Mouse (Mus musculus) spleen, postnatal 10 days (tissue): ENCODE measurements at regions not wholly inside any gene's neighbourhood (a gene's known extent, or its start where the extent isn't known, plus 50 kb on each side); places are given as distances from the start of the nearest gene placed in this dataset.
"Not testable (repeated sequence)": the region's sequence is repeated elsewhere in the genome, so short reads cannot be mapped to it uniquely, and the experiment has no call there.

Source experiments
- DNase-seq, 2 experiments: peaks; one replicate each; pipeline ENCODE4 v3.0.0; 2021 to 2022; ENCODE audit warnings: low spot score in 2 of 2

- DNase-seq, result no peak
Measured at GRCm38 (mm10) chr3:60798862-60799261, 203.7 kb upstream of the P2ry1 start.

DNA sequence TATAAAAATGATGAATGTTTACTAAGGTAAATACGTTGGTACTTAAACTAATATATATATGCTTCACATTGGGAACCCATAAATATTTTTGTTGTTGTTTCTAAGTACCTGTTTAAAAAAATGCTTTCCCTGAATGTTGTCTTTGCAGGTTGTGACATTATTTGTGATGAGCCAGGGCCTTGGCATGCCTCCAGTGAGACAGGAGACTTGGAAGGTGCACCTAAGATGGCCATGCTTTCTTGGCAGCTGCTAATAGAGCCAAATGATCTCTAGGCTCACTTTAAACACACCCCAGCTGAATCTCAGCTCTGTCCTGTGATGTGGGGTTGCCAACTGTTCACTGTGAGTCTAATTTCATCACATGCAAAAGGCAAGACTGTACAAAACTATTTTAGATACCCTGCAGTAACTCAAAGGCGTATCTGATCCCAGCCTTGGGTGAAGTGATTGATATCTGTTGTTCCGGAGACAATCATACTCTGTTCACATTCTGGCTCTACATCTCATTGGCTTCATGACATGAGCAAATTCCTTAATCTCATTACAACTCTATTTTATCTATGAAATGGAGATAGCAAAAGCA lies 197.8 kb upstream of the P2ry1 start:
- DNase-seq, result no peak

DNA sequence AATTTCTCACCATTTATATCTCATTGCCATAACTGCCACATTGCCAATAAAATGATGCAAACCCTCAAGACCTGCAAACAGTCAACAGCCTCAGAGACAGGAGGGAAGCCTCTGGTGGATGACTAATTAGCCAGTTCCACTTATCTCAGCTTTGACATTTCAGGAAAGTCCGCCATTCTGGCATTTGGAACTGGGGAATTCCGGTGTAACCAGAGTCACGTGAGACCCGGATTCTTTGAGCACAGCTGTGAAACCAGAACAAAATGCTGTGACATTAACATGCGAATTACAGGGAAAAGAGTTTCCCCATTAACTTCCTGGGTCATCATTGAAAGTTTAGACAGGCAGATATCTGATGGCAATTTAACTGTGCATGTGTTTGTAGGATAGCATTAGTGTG lies 190.7 kb upstream of the P2ry1 start:
- no peak for DNase-seq

DNA sequence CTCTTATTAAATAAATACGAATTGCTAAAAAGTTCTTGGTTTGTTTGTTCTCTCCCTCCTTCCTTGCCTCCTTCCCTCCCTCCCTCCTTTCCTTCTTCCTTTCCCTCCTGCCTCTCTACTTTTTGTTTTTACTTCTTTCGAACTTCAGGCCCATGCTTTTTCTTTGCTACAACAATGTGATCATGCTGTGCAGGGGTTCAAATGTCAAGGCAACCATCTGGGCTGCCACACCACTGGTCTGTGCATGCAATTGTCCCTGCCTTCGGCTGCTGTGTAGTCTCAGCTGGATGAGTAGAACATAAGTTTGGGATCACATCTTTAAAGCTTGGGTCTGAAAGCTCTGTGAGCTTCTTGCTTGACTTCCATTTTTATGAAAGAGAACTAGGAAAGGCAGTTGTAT lies 189.1 kb upstream of the P2ry1 start:
- DNase-seq, result no peak

DNA sequence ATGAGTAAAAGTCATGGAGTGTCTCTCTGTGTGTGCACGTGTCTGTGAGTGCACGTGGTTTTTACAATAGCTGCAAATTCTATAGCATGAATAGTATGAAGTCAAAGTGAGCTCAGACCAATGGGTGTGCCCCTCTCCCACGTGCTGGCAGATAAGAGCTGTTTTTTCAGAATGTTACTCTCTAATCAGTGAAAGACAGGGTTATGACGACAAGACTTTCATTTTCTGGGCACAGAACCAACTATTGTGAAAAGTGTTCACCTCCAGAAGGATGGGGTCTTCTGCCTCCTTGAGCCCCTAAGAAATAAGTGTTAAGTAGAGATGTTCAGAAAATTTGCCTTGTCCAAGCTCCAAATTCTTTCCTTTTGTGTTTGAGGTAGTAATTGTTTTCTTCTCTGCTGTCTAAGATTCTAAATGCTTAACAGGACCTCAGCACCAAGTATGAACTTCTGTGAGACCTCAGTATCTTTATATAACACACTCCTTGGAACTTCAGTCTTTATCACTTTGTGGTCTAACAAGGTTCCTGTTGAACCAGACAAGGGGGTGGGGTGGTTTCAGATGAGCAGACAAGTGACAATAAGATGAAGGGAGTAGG lies 182.8 kb upstream of the P2ry1 start:
- peak in 1 of 2 experiments; percentile 52 for DNase-seq

DNA sequence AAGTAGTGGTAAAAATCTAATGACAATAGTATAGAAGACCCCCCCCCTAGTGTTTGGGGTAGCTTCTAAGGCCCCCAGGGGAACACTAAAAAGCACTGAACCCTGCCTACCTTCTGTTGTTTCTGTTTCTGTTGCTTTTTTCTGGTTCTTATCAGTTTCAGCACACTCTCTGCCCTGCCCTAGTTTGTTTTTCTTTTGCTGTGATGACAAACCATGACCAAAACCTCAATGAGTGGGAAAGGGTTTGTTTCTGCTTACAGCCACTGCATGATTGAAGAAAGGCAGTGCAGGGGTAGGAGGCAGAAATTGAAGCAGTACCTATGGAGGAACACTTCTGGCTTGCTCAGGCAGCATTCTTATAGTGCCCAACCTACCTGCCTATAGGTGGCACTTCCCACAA lies 181.1 kb upstream of the P2ry1 start:
- DNase-seq, result no peak

DNA sequence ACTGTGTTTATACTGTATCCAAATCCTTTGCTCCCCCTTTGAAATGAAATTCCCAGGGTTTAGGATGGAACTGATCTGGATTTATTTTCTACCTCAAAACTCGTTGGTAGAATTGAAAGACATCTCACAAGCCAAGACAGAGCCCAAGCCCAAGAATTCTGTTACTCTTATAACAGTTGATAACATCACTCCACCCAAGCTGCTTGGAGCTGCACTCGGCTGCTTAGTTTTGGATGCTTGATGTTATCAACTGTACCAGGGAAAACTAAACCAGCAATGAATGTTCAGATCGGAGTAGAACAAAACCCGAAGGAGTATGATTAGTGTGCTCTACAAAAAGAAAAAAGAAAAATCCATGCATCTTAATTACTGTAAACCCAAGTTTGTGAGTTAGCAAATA lies 175.8 kb upstream of the P2ry1 start:
- DNase-seq, result no peak

GRCm38 (mm10) chr3:60832385-60832784 lies 170.2 kb upstream of the P2ry1 start:
- peak in 1 of 2 experiments; percentile 51 for DNase-seq

- no peak for DNase-seq
Measured at GRCm38 (mm10) chr3:60841895-60842294, 160.7 kb upstream of the P2ry1 start.

DNA sequence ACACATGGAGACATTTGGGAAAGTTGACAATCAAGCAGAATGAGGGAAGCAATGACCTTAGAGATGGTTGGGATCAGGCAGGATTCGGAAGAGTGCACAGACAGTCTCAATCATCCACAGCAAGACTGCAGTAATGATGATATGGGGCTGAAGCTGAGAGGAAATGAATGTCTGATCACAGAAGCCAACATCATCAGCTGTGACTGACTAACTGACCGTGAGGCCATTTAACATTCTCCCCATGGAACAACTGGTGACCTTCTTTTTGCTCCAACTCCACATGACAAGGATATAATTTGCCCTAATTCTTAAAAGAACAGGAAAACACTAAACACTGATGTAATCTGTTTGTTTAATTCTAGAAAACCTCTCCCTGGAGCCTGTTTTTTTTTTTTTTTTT lies 157.3 kb upstream of the P2ry1 start:
- DNase-seq, result no peak

DNA sequence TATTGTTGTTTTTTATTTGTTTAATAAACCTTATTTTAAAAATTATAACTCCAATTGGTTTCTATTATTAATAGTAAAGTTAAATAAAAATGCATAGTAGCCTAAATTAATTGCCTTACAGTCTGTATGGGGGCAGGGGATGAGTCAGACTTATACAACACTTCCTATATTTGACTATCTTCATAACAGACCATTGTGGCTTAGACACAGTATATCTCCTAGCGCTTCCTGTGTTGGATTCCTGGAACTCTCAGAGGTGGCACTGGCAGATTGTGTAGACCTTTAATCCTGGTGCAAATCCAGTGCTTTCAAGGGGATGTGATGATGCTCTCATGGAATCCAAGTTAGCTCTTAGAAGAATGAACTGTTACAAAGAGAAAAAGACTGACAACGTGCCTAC lies 154.2 kb upstream of the P2ry1 start:
- DNase-seq, result no peak

DNA sequence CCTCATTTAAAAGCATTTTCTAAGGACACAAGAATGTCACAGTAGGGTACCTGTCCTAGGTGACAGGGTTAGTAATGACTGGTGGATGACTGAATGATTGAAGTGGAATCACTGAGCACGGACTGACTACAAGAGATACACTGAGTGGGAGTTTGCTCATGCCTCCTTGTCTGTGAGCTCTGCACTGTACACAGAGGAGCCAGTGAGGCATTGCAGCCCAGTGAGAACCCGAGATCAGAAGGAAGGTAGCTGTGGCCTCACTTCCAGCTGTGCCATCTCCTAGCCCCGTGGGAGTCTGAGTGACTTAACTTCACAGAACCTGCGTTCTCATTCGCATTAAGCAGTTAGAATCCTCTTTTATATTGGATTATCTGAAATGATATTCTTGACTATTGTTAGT lies 148.8 kb upstream of the P2ry1 start:
- DNase-seq, result no peak

DNA sequence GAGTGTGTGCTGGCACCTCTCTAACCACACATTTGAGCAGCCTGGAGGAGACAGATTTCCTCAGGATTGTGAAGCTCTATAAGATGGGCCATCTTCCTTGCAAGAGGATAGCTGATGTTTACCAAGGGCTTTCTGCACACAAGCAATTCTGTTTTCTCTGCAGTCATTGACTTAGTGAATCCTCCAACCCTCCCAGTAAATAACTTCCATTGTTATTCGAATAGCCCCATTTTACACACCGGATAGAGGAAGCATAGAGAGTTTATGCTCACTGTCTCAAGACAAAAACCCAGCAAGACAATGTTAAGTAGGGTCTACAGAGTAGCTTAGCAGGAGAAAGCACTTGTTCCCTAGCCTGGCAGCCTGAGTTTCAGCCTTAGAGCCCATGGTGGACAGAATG lies 146.9 kb upstream of the P2ry1 start:
- DNase-seq, result no peak

GRCm38 (mm10) chr3:60858474-60859118 lies 144.0 kb upstream of the P2ry1 start:
- DNase-seq, result no peak

DNA sequence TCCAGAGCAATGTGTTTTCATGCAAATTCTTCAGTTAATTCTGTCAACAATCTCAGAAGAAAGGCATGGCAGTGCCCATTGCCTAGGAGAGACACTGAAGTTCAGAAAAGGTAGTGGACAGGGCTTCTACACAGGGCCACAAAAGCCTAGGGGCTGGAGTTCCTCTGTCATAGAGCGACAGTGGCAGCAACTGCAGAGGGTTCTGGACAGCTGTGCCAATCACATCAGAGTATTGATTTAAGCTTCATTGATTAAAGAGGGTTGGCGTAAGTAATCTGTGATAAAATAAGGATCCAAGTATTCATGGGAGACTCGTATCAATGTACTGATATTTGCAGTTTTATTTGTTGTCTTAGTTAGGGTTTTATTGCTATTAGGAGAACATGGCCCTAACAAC lies 143.5 kb upstream of the P2ry1 start:
- DNase-seq, result no peak

GRCm38 (mm10) chr3:60876858-60877257 lies 125.7 kb upstream of the P2ry1 start:
- not testable (repeated sequence) for DNase-seq

GRCm38 (mm10) chr3:60878880-60879279 lies 123.7 kb upstream of the P2ry1 start:
- no peak for DNase-seq

- no peak for DNase-seq
Measured at GRCm38 (mm10) chr3:60884027-60884426, 118.6 kb upstream of the P2ry1 start.

DNA sequence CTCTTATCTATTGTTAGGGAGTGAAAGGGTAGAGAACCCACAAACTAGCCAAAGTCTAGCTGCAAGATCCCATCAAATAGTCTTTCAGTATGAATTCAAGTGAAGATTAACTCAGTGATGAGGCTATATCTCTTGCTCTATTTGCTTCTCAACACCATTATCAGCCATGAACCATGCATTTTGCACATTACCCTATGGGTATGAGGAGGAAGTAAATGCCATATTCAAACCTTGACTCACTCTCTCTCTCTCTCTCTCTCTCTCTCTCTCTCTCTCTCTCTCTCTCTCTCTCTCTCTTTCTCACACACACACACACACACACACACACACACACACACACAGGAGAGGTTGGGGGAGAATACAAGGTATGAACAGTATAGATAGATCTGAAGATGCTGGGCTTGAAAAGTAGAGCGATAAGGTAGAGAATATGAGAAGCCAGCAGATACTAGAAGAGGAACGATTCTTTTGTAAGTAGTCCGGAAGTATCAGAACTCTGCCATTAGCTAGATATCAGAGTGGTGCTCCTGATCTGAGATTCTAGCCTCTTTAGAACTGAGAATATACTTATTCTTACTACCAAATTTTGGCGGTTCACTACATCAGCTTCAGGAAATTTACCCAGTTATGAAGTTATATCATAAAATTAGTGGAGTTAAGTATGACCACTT lies 113.3 kb upstream of the P2ry1 start:
- no peak for DNase-seq

DNA sequence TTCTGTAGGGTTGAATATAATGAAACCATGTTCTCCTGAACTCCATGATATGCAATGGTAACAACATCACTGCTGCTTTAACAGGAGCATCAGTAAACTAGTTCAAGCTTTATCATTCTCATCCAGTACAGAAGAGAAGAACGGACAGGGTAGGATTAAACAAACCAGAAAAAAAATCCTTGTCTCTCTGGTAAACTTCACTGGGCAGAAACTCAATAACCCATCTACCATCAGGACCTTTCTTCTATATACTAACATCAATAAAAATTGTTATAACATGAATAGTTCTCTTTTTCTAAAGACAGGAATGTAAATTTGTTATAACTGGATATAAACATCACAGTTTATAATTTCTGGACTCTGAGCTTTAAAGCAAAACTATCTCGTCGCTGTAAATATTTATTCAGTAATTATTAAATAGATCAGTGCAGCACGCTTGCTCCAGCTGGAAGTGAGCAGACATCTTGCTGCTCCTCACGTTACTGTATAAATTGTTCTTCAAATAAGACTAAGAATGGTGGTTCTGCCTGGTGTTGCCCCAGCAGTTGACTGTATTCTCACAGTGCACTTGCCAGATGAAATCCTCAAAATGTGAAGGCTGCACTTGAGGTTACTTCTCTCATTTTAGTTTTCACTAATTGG lies 104.8 kb upstream of the P2ry1 start:
- DNase-seq, result no peak

DNA sequence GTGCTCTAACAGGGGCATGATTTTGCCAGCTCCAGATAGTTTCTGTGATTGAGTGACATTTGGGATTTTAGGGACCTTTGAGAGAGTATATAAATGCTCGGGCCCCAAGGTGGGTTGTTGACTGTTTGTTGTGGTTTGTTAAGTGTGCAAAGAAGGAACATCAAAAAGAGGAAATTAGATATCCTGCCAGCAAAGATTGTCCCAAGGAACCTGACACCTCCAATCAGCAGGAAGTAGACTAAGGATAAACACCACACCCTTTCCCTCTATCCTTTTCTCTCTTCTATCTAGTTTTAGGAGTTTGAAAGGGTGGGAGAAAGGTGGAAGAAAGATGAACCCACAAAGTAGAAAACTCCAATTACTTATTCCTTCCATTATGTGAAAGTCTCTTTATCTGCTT lies 103.9 kb upstream of the P2ry1 start:
- no peak for DNase-seq

- DNase-seq, result no peak
Measured at GRCm38 (mm10) chr3:60901571-60901970, 101.0 kb upstream of the P2ry1 start.

- no peak for DNase-seq
Measured at GRCm38 (mm10) chr3:60916411-60916810, 86.2 kb upstream of the P2ry1 start.
